Mouse (Mus musculus) midbrain, embryonic 13.5 days (tissue): ENCODE measurements at regions not wholly inside any gene's neighbourhood (a gene's known extent, or its start where the extent isn't known, plus 50 kb on each side); places are given as distances from the start of the nearest gene placed in this dataset.
A peak's percentile ranks its signal among the peaks of the same experiment; 100 is the strongest.

Source experiments
- ATAC-seq: fragments of 200-750 bp; cut with Nextera tagmentation; 2 replicates; pipeline ENCODE4 v1.8.0; 2017; ENCODE audit warnings: mild to moderate bottlenecking, moderate TSS enrichment, moderate library complexity
- H3K27ac ChIP-seq: fragments of 300-500 bp; sonication (generic); 2 replicates; pipeline ENCODE4 v1.5.1; 2015; ENCODE audit warnings: inconsistent platforms, mild to moderate bottlenecking, moderate library complexity
- H3K27me3 ChIP-seq: fragments of 300-500 bp; sonication (generic); 2 replicates; pipeline ENCODE4 v1.6.1; 2015; ENCODE audit warnings: mild to moderate bottlenecking, inconsistent platforms
- H3K36me3 ChIP-seq: fragments of 300-500 bp; sonication (generic); 2 replicates; pipeline ENCODE4 v1.6.1; 2015; ENCODE audit warnings: mild to moderate bottlenecking, inconsistent platforms
- H3K4me1 ChIP-seq: fragments of 300-500 bp; sonication (generic); replicated peaks from 2 replicates; pipeline ENCODE4 v1.6.1; 2015; ENCODE audit warnings: inconsistent platforms
- H3K4me2 ChIP-seq: fragments of 300-500 bp; sonication (generic); replicated peaks from 2 replicates; pipeline ENCODE4 v1.6.1; 2015; ENCODE audit warnings: moderate library complexity, mild to moderate bottlenecking, inconsistent platforms
- H3K4me3 ChIP-seq: fragments of 300-500 bp; sonication (generic); replicated peaks from 2 replicates; pipeline ENCODE4 v1.5.1; 2015; ENCODE audit warnings: mild to moderate bottlenecking, inconsistent platforms
- H3K9ac ChIP-seq: fragments of 300-500 bp; sonication (generic); replicated peaks from 2 replicates; pipeline ENCODE4 v1.6.1; 2015; ENCODE audit warnings: mild to moderate bottlenecking, inconsistent platforms
- H3K9me3 ChIP-seq: fragments of 300-500 bp; sonication (generic); 2 replicates; pipeline ENCODE4 v1.6.1; 2016; ENCODE audit warnings: mild to moderate bottlenecking, inconsistent platforms
- WGBS: fragments of 180-500 bp; shearing (Covaris S2); methylation state at CpG from one replicate; pipeline ENCODE4 v1.1.7; 2015; 5-methylcytosine and 5-hydroxymethylcytosine counted together

DNA sequence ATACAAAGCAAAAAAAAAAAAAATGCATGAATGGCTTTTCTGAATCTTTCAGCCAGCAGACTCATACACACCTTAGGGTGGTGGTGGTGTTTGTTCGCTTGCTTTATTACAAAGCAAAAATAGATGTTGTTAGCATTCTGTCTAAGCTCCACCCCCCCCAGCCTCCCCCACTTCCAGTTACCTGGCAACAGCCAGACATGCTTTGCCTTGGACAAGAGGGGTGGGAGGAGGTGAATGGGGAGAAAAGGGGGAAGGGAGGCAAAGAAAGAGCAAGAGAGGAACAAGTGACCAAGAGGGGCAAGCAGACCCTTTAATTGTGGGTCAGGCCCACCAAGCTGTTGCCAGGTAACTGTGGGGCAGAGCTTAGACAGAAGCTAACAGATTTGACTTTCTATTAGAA is 1268.0 kb downstream of the Cdh8 start:
- no peaks in the 10 kb centered on the region for H3K27me3 ChIP-seq
- H3K4me3 ChIP-seq: no peak overlapping the region
- no peaks in the 10 kb centered on the region for H3K9me3 ChIP-seq
- no peak overlapping the region for H3K27ac ChIP-seq
- H3K9ac ChIP-seq: no peak overlapping the region
- H3K4me2 ChIP-seq: no peak overlapping the region
- WGBS: 31% methylated on average over 1 of the region's 1 CpGs
- H3K36me3 ChIP-seq: no peaks in the 10 kb centered on the region
- H3K4me1 ChIP-seq: no peaks in the 10 kb centered on the region
- ATAC-seq: 0 out of 2 replicates have a peak, but pooled peaks have one; percentile 30
